Mouse (Mus musculus) intestine, postnatal 0 days (tissue): Measurements from ENCODE around the gene Tmem132c. TPM values are rescaled to one million over a fixed set of nuclear protein-coding genes. Genes with fewer than 3 reads are reported as not detected.

Experiments
- ATAC-seq: fragments of 200-750 bp; cut with Nextera tagmentation; 2 replicates; pipeline ENCODE4 v1.8.0; 2017; ENCODE audit warnings: mild to moderate bottlenecking, moderate TSS enrichment, moderate library complexity
- H3K27ac ChIP-seq: fragments of 300-500 bp; sonication (generic); 2 replicates; pipeline ENCODE4 v1.5.1; 2014; ENCODE audit warnings: mild to moderate bottlenecking, low read depth, low read length, moderate library complexity
- H3K27me3 ChIP-seq: fragments of 300-500 bp; sonication (generic); replicated peaks from 2 replicates; pipeline ENCODE4 v1.6.1; 2014; ENCODE audit warnings: low read length, mixed read lengths; ENCODE audit not compliant: control insufficient read depth, insufficient read depth
- H3K36me3 ChIP-seq: fragments of 300-500 bp; sonication (generic); 2 replicates; pipeline ENCODE4 v1.6.1; 2014; ENCODE audit warnings: mild to moderate bottlenecking, moderate library complexity; ENCODE audit not compliant: control insufficient read depth, insufficient read depth
- H3K4me1 ChIP-seq: fragments of 300-500 bp; sonication (generic); replicated peaks from 2 replicates; pipeline ENCODE4 v1.6.1; 2014; ENCODE audit warnings: antibody characterized with exemption, low read length, mixed read lengths; ENCODE audit not compliant: control insufficient read depth, insufficient read depth
- H3K4me2 ChIP-seq: fragments of 300-500 bp; sonication (generic); replicated peaks from 2 replicates; pipeline ENCODE4 v1.6.1; 2014; ENCODE audit warnings: low read depth, mild to moderate bottlenecking, moderate library complexity
- H3K4me3 ChIP-seq: fragments of 300-500 bp; sonication (generic); 2 replicates; pipeline ENCODE4 v1.5.1; 2014; ENCODE audit warnings: low read depth, low read length
- H3K9ac ChIP-seq: fragments of 300-500 bp; sonication (generic); 2 replicates; pipeline ENCODE4 v1.6.1; 2014; ENCODE audit warnings: mild to moderate bottlenecking, low read depth, low read length
- H3K9me3 ChIP-seq: fragments of 300-500 bp; sonication (generic); 2 replicates; pipeline ENCODE4 v1.6.1; 2016; ENCODE audit warnings: mixed run types; ENCODE audit not compliant: control insufficient read depth
- CTCF ChIP-seq: sonication (generic); IDR thresholded peaks from 2 replicates; pipeline ENCODE4 v1.5.1; 2016; ENCODE audit warnings: low read depth, mild to moderate bottlenecking, control low read depth, antibody characterized with exemption, moderate library complexity
- WGBS: fragments of 180-500 bp; shearing (Covaris S2); extraction: QIAGEN DNeasy Blood & Tissue Kit; methylation state at CpG from one replicate; pipeline ENCODE4 v1.1.7; 2014; 5-methylcytosine and 5-hydroxymethylcytosine counted together
- polyA plus RNA-seq: library from polyadenylated mRNA; unstranded; fragments of >200 nt; fragmentation: Nextera tagmentation; extraction: Ambion mirVana; gene quantifications from 2 replicates; pipeline ENCODE4 v1.2.1, GENCODE M21; 2015

The Tmem132c gene
- polyA plus RNA-seq, 1 experiment from 2014 or later = 0.18 TPM

DNA sequence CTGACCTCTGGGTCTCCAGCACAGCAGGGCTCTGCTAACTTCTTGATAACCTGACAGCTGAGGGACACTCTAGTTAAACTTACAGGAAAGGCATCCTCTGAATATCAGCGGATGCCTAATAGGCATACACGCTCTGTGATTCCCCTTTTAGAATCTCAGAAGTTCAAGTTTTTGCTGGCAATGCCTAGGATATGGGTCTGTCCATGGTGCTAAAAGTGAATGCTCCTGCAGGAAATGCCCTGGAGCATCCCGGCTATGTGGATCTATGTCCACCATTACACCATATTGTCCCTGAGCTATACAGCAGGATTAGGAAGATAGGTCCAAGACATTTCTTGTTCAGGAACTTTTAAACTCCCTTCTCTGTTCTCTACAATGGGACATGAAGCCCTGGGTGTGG lies 319.5 kb downstream of the Tmem132c start:
- Histone ChIP-seq H3K9me3 (no peaks in the 10 kb centered on the region), H3K4me1 (no peaks in the 10 kb centered on the region), H3K27ac (no peak overlapping the region), H3K4me2 (no peak overlapping the region), H3K9ac (no peak overlapping the region), H3K27me3 (no peaks in the 10 kb centered on the region), H3K4me3 (no peak overlapping the region), H3K36me3 (no peaks in the 10 kb centered on the region)
- 81% methylated on average over 3 of the region's 3 CpGs for WGBS
- ATAC-seq = no peak
- TF ChIP-seq CTCF = no peak

DNA sequence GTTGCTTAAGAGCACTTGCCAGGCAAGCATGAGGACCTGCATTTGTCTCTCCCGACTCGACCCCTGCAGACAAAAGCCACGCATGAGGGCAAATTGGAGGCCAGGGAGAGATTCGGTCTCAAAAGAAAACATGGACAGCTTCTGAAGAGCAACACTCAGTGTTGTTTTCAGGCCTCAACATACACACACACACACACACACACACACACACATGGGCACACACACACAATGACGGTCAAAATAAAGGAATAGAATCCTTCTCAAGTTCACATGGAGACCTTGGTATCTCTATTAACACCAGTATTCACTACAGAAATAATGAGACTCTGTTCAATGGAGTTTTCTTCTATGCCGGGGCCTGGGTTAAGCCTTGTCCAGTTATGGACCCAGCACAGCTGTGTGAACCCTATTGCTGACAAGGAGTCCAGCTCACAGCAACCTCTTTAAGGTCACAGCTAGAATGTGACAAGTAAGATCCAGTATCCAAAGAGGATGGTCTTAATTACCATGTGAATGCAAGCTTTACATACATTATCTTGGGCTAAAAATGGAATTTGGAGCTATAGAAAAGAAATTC lies 325.6 kb downstream of the Tmem132c start:
- Histone ChIP-seq H3K36me3 (no peaks in the 10 kb centered on the region), H3K4me2 (no peak overlapping the region), H3K27me3 (no peaks in the 10 kb centered on the region), H3K27ac (no peak overlapping the region), H3K4me1 (no peaks in the 10 kb centered on the region), H3K9me3 (no peaks in the 10 kb centered on the region), H3K9ac (no peak overlapping the region), H3K4me3 (no peak overlapping the region)
- no peak for TF ChIP-seq CTCF
- ATAC-seq = no peak
- 82% methylated on average over 6 of the region's 6 CpGs for WGBS

DNA sequence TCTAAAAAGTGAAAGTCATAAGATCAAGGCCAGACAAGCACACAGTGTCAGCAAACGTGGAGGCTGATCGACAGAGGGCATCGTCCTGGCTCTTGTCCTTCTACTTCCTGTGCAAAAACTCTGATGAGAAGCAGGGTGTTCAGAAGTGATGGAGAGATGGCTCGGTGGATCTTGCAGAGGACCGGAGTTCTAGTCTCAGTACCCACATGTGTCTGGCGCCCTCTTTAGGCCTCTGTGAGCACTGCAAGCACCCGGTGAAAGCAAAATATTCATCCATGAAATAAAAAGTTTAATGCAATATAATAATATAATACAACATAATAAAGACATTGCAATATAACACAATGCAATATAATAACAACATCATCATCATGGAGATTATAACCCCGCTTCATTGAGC lies 335.8 kb downstream of the Tmem132c start:
- Histone ChIP-seq H3K4me2 (no peak overlapping the region), H3K27me3 (no peaks in the 10 kb centered on the region), H3K27ac (no peak overlapping the region), H3K9ac (no peak overlapping the region), H3K4me3 (no peak overlapping the region), H3K4me1 (no peaks in the 10 kb centered on the region), H3K9me3 (no peaks in the 10 kb centered on the region), H3K36me3 (no peaks in the 10 kb centered on the region)
- 61% methylated on average over 8 of the region's 8 CpGs for WGBS
- TF ChIP-seq CTCF = peak; percentile 48
- no peak for ATAC-seq

DNA sequence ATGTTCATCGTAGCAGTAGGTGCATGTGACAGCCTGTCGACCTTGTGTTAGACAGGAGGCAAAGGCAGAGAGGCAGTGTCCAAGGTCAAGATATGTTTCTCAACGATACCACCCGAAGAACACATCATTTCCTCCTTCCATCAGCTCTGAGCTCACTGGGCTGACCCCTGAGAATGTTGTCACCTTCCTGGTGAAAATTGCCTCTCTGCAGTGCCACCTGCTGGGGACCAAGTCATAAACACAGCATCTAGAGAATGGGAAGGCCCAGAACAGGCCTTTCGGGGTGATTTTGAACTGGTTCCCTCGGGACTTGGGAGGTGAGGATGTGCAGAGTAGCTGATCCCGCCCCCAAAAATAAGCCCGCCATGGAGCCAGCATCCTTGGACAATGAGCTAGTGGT lies 342.1 kb downstream of the Tmem132c start:
- WGBS = 78% methylated on average over 8 of the region's 8 CpGs

GRCm38 (mm10) chr5:127587854-127588253 lies 346.2 kb downstream of the Tmem132c start:
- no peak overlapping the region for H3K4me2 ChIP-seq
- WGBS = 70% methylated on average over 6 of the region's 6 CpGs
- ATAC-seq = no peak
- H3K4me1 ChIP-seq = no peaks in the 10 kb centered on the region
- H3K9me3 ChIP-seq = no peaks in the 10 kb centered on the region
- peak; percentile 35 for TF ChIP-seq CTCF
- peaks cover 9% of the 10 kb centered on the region; the same call in 1 of the 2 replicates for H3K36me3 ChIP-seq
- H3K27me3 ChIP-seq = no peaks in the 10 kb centered on the region
- H3K27ac ChIP-seq = no peak overlapping the region
- no peak overlapping the region for H3K4me3 ChIP-seq
- H3K9ac ChIP-seq = no peak overlapping the region

More for the DNA sequence above, 342.1 kb downstream of the Tmem132c start:
- Histone ChIP-seq H3K4me1 (no peaks in the 10 kb centered on the region), H3K9me3 (no peaks in the 10 kb centered on the region), H3K36me3 (no peaks in the 10 kb centered on the region), H3K27me3 (no peaks in the 10 kb centered on the region), H3K9ac (no peak overlapping the region), H3K4me2 (no peak overlapping the region), H3K4me3 (no peak overlapping the region), H3K27ac (no peak overlapping the region)
- TF ChIP-seq CTCF = peak; percentile 45
- ATAC-seq = no peak

GRCm38 (mm10) chr5:127592406-127592805 lies 350.8 kb downstream of the Tmem132c start:
- Histone ChIP-seq H3K9ac (no peak overlapping the region), H3K4me2 (no peak overlapping the region), H3K4me1 (no peaks in the 10 kb centered on the region), H3K27ac (no peak overlapping the region), H3K9me3 (no peaks in the 10 kb centered on the region), H3K36me3 (peaks cover 52% of the 10 kb centered on the region), H3K4me3 (no peak overlapping the region), H3K27me3 (no peaks in the 10 kb centered on the region)
- TF ChIP-seq CTCF = no peak
- ATAC-seq = no peak
- 68% methylated on average over 5 of the region's 5 CpGs for WGBS

- Histone ChIP-seq H3K27ac (no peak overlapping the region), H3K4me2 (no peak overlapping the region), H3K36me3 (peaks cover 55% of the 10 kb centered on the region), H3K9ac (no peak overlapping the region), H3K4me3 (no peak overlapping the region), H3K9me3 (no peaks in the 10 kb centered on the region), H3K27me3 (no peaks in the 10 kb centered on the region), H3K4me1 (no peaks in the 10 kb centered on the region)
- TF ChIP-seq CTCF = peak; percentile 70
- 79% methylated on average over 6 of the region's 6 CpGs for whole genome bisulfite sequencing
- no peak for ATAC-seq
Measured at GRCm38 (mm10) chr5:127592854-127593253, 351.2 kb downstream of the Tmem132c start.
